Mouse (Mus musculus) common myeloid progenitor, adult 5-6 weeks (primary cell): ENCODE measurements around the gene Dvl2. TPM values are rescaled to one million over a fixed set of nuclear protein-coding genes. Genes with fewer than 3 reads are reported as not detected.

Experiments
- ATAC-seq: replicated peaks from 2 replicates; pipeline ENCODE4 v1.8.0; 2016; ENCODE audit warnings: low read depth, mild to moderate bottlenecking, moderate TSS enrichment, inconsistent platforms; ENCODE audit not compliant: poor library complexity, severe bottlenecking
- total RNA-seq: library from RNA; stranded (forward); fragments of 200-1000, 187-1606 nt; gene quantifications from 2 replicates; pipeline ENCODE4 v1.2.3, GENCODE M21; 2017

Gene Dvl2
- total RNA-seq, 1 experiment from 2014 or later, result 13.1 TPM

- peak; percentile 79 for ATAC-seq
These were observed 21.1 kb downstream of the Dvl2 start for GRCm38 (mm10) chr11:70021264-70022132.

DNA sequence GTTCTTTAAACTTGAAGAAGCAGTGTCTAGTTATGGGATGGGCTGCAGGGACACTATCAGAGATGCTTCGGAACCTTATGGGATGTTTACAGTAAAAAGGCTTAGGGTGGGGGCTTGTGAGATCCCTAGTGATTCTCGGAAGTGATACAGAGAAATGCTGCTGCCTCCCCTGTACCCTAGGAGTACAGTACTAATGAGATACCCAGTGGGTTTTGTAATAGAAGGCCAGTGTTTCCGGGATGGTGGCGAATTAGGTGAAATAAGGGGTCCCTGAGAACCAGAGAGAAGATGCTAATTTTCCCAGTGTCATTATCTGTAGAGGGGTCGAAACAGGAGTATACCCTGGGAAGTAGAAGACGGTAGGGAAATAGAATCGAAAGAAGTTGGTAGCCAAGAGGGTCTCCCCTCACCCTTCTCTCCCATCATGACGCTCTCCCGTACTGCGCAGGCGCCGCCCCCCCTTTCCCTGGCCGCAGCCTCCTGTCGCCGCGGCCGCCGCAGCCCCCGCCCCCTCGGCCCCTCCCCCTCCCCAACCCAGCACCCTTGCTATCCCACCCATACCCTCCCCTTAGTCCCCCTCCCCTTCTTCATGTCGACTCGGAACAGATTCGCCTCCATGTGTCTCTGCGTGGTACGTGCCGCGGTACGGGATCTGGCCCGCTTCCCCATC lies 23.2 kb downstream of the Dvl2 start:
- ATAC-seq, result no peak

DNA sequence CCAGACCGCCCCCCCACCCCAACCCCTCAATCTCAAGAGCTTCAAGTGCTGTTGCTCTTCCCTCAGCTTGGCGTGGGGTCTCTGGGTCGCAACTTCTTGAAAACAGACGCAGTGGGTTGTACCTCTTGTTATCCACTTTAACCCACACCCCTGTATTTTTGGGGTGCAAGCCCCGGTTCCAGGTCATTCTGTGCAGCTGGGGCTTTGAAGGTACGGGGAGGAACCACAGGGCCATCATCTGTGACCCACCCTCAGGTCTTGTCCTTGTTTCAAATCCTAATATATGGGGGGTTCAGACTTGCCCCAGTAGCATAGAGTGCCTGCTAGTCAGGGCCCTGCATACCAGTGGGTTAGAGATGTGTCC lies 23.7 kb downstream of the Dvl2 start:
- no peak for ATAC-seq

DNA sequence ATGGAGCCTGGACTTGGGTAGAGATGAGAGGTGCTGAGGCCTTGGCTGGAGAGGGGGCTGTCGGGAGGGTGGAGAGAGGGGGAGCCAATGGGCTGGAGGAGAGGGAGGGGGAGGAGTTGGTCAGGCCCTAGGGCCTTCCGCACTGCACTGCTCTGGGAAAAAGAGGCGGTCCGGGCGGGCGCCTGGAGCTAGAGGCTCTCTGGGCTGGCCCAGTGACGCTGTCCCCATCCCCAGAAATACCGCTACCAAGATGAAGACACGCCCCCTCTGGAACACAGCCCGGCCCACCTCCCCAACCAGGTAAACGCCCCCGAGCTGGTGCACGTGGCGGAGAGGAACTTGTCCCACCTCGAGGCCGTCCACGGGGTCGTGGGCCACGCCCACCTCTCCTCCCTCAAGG lies 26.3 kb downstream of the Dvl2 start:
- ATAC-seq, result no peak

GRCm38 (mm10) chr11:70027397-70027796 lies 27.0 kb downstream of the Dvl2 start:
- no peak for ATAC-seq

DNA sequence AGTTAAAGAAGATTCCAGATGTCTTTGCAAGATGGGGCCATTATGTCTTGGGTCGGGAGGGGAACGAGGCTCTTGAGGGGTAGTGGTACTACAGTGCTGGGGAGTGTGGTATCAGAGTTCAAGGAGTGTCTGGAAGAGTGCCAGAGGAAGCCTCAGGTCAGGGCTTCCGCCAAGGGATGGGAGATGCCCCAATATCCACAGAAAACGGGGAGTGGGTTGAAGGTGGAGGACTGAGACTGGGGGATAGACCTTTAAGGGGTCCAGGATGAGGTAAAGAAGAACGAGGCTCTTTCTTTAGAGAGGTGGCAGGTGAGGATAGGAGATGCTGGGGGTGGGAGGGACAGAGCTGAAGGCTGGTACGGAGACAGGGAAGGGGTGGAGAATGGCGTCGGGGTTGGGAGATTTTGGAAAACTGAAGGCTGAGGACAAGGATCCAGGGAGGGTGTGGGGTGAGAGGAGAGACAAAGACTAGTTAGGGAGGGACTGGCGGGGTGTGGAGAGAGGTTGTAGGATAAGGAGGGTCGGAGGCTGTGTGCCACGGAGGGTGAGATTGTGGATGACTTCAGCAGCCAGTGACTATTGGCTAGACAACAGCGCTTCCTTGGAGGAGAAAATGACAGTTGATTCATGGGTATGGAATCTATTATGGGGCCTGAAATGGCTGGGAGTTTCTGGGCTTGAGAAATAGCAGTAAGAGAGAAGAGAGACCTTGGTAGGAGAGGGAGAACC lies 28.2 kb downstream of the Dvl2 start:
- peak; percentile 30 for ATAC-seq

- peak; percentile 76 for ATAC-seq
These were observed 28.9 kb downstream of the Dvl2 start for GRCm38 (mm10) chr11:70029130-70029801.

DNA sequence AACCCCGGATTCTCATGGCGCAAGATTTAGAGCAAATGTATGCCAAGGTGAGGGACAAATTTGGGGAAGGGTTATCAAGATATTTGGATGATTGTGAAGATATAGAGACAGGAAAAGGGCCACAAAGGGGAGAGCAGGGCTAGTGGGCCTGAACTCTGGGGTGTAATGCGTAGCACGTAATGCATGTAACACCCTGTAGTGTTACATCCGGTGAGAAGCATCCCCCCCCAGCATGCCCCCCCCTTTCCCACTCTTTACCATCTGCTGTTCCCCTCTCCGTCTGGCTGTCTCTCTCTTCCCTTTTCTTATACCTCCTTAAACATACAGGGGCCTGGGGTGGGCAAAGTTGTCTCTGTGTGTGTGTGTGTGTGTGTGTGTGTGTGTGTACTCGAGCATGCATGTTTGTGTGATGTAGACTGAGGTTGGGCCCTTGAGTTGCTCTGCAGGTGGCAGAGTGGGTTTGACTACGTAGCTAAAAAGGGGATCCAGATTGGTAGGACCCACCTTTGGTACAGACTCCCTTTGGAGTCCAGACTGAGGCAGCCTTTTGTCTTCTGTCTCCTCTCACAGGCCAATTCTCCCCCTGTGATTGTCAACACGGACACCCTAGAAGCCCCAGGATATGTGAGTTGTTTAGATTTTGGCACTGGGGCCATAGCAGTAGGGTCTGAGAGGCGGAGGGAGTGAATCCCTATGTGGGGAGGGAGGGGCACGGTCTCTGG lies 29.6 kb downstream of the Dvl2 start:
- no peak for ATAC-seq

- no peak for ATAC-seq
These were observed 30.4 kb downstream of the Dvl2 start for GRCm38 (mm10) chr11:70030651-70031320.

GRCm38 (mm10) chr11:70031321-70031670 lies 30.9 kb downstream of the Dvl2 start:
- no peak for ATAC-seq

DNA sequence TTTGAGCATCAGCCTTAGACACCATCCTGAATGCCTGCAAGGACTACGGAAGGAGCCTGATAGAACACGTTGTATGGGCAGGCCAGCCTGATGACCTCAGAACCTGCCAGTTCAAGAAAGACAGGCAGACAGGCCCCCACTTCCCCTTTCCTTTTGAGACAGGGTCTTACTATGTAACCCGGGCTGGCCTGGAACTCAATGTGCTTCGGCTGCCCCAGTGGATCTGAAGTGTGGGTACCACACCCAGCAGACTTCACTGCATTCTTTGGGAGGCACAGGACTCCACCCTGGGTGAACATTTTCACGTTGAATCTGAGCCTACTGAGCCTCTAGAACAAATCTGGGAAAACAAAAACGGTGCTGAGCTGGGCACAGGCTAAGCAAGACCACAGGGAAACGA lies 37.8 kb downstream of the Dvl2 start:
- ATAC-seq, result no peak

DNA sequence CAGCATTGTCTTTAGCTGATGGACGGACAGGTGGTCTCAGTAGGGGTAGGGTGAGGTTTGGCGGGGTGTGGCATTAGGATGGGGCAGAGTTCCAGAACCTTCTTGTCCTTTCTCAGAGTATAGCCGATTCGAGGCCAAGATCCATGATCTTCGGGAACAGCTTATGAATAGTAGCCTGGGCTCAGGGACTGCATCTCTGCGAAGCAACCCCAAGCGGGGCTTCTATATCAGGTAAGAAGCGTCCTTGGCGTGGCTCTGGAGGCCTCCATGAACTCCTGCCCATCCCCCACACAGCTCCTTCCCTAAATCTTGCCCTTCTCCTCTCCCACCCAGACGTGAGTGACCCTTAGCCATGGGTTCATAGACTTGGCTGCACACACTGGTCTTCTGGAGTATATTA lies 39.2 kb downstream of the Dvl2 start:
- ATAC-seq, result no peak

DNA sequence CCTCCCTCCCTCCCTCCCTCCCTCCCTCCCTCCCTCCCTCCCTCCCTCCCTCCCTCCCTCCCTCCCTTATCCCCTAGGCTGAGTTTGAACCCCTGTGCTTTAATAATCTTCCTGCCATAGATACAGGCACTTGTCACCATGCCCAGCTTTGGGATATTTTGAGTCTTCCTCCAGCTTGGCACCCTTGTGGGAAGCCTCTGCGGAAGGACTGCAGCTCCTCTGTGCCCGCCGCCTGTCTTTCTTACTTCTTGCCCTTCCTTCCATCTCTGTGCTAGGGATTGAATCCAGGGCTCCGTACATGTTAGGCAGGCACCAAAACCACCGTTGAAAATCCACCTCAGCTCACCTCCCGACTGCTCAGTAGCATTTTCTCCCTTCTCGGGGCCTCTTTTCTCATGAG lies 39.8 kb downstream of the Dvl2 start:
- ATAC-seq, result no peak

DNA sequence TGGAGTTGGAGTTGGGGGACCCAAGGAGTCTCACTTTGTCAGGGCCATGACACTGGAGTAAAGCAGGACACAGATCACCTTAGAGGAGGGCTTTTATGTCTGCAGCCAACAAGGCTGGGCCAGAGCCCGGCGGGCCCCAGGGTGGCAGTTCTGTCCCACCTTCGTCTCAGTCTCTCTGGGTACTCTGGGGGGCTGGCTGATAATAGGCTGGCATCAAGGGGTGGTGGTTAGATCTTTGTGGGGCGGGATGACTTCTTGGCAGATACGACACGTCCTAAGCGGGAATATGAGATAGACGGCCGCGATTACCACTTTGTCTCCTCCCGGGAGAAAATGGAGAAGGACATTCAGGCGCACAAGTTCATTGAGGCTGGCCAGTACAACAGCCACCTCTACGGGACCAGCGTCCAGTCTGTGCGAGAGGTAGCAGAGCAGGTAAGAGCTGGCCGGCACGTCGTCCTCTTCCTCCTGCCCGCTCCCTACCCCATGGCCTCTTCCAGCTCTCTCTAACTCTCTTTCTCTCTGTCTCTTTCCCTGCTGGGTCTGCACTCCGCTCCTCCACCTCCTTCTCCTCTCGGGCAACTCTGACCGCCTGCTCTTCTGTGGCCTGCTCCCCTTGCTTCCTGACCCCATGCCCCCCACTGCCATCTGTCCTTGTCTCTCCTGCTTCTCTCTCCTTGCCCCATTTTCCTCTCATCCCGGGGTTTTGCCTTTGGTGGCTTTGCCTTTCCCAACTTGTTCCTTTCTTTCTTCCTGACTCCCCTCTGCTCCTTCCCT lies 42.1 kb downstream of the Dvl2 start:
- ATAC-seq, result no peak

- no peak for ATAC-seq
These were observed 43.3 kb downstream of the Dvl2 start for GRCm38 (mm10) chr11:70043665-70044064.

- ATAC-seq, result no peak
These were observed 45.0 kb downstream of the Dvl2 start for GRCm38 (mm10) chr11:70045435-70045834.

GRCm38 (mm10) chr11:70049366-70049765 lies 49.0 kb downstream of the Dvl2 start:
- ATAC-seq, result no peak

- ATAC-seq, result no peak
These were observed 49.4 kb downstream of the Dvl2 start for GRCm38 (mm10) chr11:70049816-70050215.

DNA sequence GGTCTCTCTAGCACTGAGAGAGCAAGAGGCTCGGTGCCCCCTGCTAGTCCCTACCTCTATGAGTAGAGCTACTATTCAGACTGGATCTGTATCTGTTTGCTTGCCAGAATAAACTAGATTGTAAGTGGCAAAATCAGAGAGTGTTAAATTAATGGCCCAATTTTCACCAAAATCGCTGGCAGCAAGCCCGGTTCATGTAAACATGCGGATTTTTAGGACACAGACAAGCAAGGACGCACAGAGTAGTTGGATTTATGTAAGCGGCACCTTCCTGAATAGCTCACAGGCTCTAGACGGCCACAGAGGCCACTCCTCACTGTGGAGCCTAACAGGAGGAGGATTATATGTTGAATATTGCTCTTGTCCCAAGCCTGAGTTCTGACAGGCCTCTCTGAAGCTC lies 52.8 kb downstream of the Dvl2 start:
- no peak for ATAC-seq
